Mouse (Mus musculus) limb, embryonic 11.5 days (tissue): Measurements from ENCODE around the gene Inha. TPM values are rescaled to one million over a fixed set of nuclear protein-coding genes. Genes with fewer than 3 reads are reported as not detected.
A peak's percentile ranks its signal among the peaks of the same experiment; 100 is the strongest.

Source experiments
- ATAC-seq: fragments of 200-750 bp; cut with Nextera tagmentation; 2 replicates; pipeline ENCODE4 v1.8.0; 2017; ENCODE audit warnings: low read depth; ENCODE audit not compliant: insufficient number of reproducible peaks, low FRiP score, low TSS enrichment
- DNase-seq: peaks from one replicate; pipeline ENCODE4 v3.0.0-alpha.2; 2015; ENCODE audit warnings: low spot score
- H3K27ac ChIP-seq: fragments of 300-500 bp; sonication (generic); replicated peaks from 2 replicates; pipeline ENCODE4 v1.5.1; 2014; ENCODE audit warnings: low read depth, mild to moderate bottlenecking, low read length
- H3K27me3 ChIP-seq: fragments of 300-500 bp; sonication (generic); 2 replicates; pipeline ENCODE4 v1.6.1; 2014; ENCODE audit warnings: mild to moderate bottlenecking, low read length, mixed read lengths; ENCODE audit not compliant: control insufficient read depth, insufficient read depth
- H3K36me3 ChIP-seq: fragments of 300-500 bp; sonication (generic); 2 replicates; pipeline ENCODE4 v1.6.1; 2014; ENCODE audit warnings: mild to moderate bottlenecking, low read length, moderate library complexity, mixed read lengths; ENCODE audit not compliant: control insufficient read depth, insufficient read depth
- H3K4me1 ChIP-seq: fragments of 300-500 bp; sonication (generic); 2 replicates; pipeline ENCODE4 v1.6.1; 2014; ENCODE audit warnings: low read length, mixed read lengths; ENCODE audit not compliant: control insufficient read depth, insufficient read depth
- H3K4me2 ChIP-seq: fragments of 300-500 bp; sonication (generic); 2 replicates; pipeline ENCODE4 v1.6.1; 2014; ENCODE audit warnings: low read depth, mild to moderate bottlenecking, moderate library complexity; ENCODE audit not compliant: severe bottlenecking
- H3K4me3 ChIP-seq: fragments of 300-500 bp; sonication (generic); 2 replicates; pipeline ENCODE4 v1.5.1; 2014; ENCODE audit warnings: low read depth, low read length
- H3K9ac ChIP-seq: fragments of 300-500 bp; sonication (generic); 2 replicates; pipeline ENCODE4 v1.6.1; 2014; ENCODE audit warnings: mild to moderate bottlenecking, low read length
- H3K9me3 ChIP-seq: fragments of 300-500 bp; sonication (generic); 2 replicates; pipeline ENCODE4 v1.6.1; 2016; ENCODE audit warnings: low read length; ENCODE audit not compliant: control insufficient read depth
- WGBS: fragments of 180-500 bp; shearing (Covaris S2); extraction: QIAGEN DNeasy Blood & Tissue Kit; methylation state at CpG from one replicate; pipeline ENCODE4 v1.1.7; 2014; 5-methylcytosine and 5-hydroxymethylcytosine counted together
- polyA plus RNA-seq: library from polyadenylated mRNA; unstranded; fragments of >200 nt; fragmentation: Nextera tagmentation; extraction: Ambion mirVana; gene quantifications from 2 replicates; pipeline ENCODE4 v1.2.1, GENCODE M21; 2014

The Inha gene
- 1.3 and 2.3 TPM in 2 replicates for polyA plus RNA-seq

- Histone ChIP-seq H3K9ac (peak within 1 kb of the TSS; percentile 95), H3K4me2 (peak within 1 kb of the TSS; percentile 96), H3K36me3 (peaks cover 6% of the 10 kb centered on the region), H3K4me1 (peaks cover 28% of the 10 kb centered on the region), H3K4me3 (peak within 1 kb of the TSS; percentile 92), H3K27me3 (peaks cover 2% of the 10 kb centered on the region; the same call in 1 of the 2 replicates), H3K9me3 (no peaks in the 10 kb centered on the region), H3K27ac (peak within 1 kb of the TSS; percentile 89)
- ATAC-seq (0 out of 2 replicates have a peak, but pooled peaks have one; percentile 4), DNase-seq (no peak)
- 75% methylated on average over 10 of the region's 10 CpGs for WGBS
Observed at GRCm38 (mm10) chr1:75507006-75507405, at the start of gene Inha. TSS of gene Inha (plus strand) at chr1:75507077.

- Histone ChIP-seq H3K4me3 (no peak overlapping the region), H3K4me1 (peaks cover 48% of the 10 kb centered on the region), H3K9me3 (no peaks in the 10 kb centered on the region), H3K9ac (no peak overlapping the region), H3K4me2 (peak overlapping the region; percentile 63; the same call in 1 of the 2 replicates), H3K27me3 (peaks cover 9% of the 10 kb centered on the region), H3K36me3 (no peaks in the 10 kb centered on the region), H3K27ac (no peak overlapping the region)
- WGBS: 0% methylated on average over 9 of the region's 10 CpGs
- DNase-seq: no peak
- 0 out of 2 replicates have a peak, but pooled peaks have one; percentile 2 for ATAC-seq
Observed at GRCm38 (mm10) chr1:75457710-75458024, 49.2 kb upstream of the Inha start.

GRCm38 (mm10) chr1:75458025-75458788, 48.7 kb upstream of the Inha start:
- H3K36me3 ChIP-seq: no peaks in the 10 kb centered on the region
- peak overlapping the region; percentile 25 for H3K4me3 ChIP-seq
- H3K27me3 ChIP-seq: peaks cover 9% of the 10 kb centered on the region
- DNase-seq: peak; percentile 60
- H3K4me1 ChIP-seq: peaks cover 44% of the 10 kb centered on the region
- H3K27ac ChIP-seq: no peak overlapping the region
- H3K4me2 ChIP-seq: peak overlapping the region; percentile 63
- WGBS: 1% methylated on average over 37 of the region's 42 CpGs
- H3K9ac ChIP-seq: peak overlapping the region; percentile 43
- peak; percentile 74; the same call in 1 of the 2 replicates for ATAC-seq
- H3K9me3 ChIP-seq: no peaks in the 10 kb centered on the region

DNA sequence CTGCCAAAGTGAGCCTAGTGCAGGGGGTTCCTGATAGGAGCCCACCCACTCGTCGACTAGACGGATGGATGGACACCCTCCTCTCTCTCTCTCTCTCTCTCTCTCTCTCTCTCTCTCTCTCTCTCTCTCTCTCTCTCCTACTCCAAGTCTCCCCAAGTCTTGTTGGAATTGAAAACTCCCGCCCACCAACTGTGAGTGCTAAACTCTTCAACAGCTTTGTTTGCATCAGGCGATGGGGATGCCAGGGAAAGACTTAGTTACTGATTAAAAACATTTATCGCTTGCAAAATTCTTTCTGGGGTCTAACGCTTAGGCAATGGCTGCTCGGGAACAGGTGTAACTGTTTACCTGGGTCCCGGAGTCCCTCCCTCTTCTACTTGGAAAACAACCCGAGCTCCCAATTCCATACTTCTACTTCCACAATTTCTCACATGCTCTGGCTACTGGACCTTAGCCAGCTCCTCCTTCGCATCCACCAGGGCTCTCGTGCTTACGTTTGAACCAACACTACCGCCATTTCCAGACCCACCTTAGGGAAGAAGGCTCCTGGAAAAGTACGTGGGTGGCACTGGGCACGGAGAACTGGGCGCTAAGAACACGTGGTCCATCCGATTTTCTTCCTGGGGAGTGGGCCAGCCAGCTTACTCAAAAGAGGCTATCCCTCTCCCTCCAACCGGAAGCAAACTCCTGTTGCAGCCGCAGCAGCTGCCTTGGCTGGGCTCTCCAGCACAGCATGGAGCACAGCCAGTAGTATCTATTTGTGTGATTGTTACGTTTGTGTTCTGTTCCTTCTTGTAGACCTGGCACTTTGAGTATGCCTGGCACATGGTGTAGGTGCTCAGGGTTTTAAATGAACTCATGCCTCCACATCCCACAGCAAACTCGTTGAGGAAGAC, 47.8 kb upstream of the Inha start:
- H3K9me3 ChIP-seq: no peaks in the 10 kb centered on the region
- H3K27me3 ChIP-seq: peaks cover 9% of the 10 kb centered on the region
- H3K4me1 ChIP-seq: peaks cover 37% of the 10 kb centered on the region
- 11% methylated on average over 23 of the region's 23 CpGs for WGBS
- H3K27ac ChIP-seq: no peak overlapping the region
- H3K4me2 ChIP-seq: peak overlapping the region; percentile 63
- H3K36me3 ChIP-seq: no peaks in the 10 kb centered on the region
- no peak for DNase-seq
- H3K4me3 ChIP-seq: peak overlapping the region; percentile 25
- H3K9ac ChIP-seq: peak overlapping the region; percentile 43
- ATAC-seq: no peak

DNA sequence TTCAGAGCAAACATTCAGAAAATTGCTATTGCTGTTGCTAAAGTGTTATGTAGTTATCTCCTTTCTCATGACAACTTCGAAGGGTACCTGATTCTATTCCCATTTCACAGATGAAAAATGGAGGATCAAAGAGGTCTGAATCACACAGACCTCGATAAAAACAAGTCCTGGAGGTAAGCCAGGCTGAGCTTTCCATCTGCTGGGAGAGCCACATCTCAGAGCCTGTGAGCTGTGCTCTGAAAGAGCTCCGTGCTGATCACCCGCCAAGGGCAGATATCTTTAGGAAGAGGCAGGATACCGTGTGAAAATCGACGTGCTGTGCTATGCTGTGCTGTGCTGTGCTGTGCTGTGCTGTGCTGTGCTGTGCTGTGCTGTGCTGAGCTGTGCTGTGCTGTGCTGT, 46.6 kb upstream of the Inha start:
- H3K4me3 ChIP-seq: no peak overlapping the region
- H3K9me3 ChIP-seq: no peaks in the 10 kb centered on the region
- peaks cover 9% of the 10 kb centered on the region for H3K27me3 ChIP-seq
- WGBS: 86% methylated on average over 7 of the region's 7 CpGs
- ATAC-seq (no peak), DNase-seq (no peak)
- no peak overlapping the region for H3K27ac ChIP-seq
- H3K36me3 ChIP-seq: no peaks in the 10 kb centered on the region
- no peak overlapping the region for H3K4me2 ChIP-seq
- no peak overlapping the region for H3K9ac ChIP-seq
- peaks cover 29% of the 10 kb centered on the region for H3K4me1 ChIP-seq

- H3K27ac ChIP-seq: no peak overlapping the region
- H3K4me1 ChIP-seq: peaks cover 11% of the 10 kb centered on the region
- H3K4me2 ChIP-seq: no peak overlapping the region
- no peaks in the 10 kb centered on the region for H3K9me3 ChIP-seq
- no peak overlapping the region for H3K9ac ChIP-seq
- DNase-seq: no peak
- ATAC-seq: no peak
- peaks cover 6% of the 10 kb centered on the region; the same call in 1 of the 2 replicates for H3K27me3 ChIP-seq
- no peaks in the 10 kb centered on the region for H3K36me3 ChIP-seq
- H3K4me3 ChIP-seq: no peak overlapping the region
- WGBS: 40% methylated on average over 1 of the region's 1 CpGs
Observed at GRCm38 (mm10) chr1:75462636-75463035, 44.2 kb upstream of the Inha start.

DNA sequence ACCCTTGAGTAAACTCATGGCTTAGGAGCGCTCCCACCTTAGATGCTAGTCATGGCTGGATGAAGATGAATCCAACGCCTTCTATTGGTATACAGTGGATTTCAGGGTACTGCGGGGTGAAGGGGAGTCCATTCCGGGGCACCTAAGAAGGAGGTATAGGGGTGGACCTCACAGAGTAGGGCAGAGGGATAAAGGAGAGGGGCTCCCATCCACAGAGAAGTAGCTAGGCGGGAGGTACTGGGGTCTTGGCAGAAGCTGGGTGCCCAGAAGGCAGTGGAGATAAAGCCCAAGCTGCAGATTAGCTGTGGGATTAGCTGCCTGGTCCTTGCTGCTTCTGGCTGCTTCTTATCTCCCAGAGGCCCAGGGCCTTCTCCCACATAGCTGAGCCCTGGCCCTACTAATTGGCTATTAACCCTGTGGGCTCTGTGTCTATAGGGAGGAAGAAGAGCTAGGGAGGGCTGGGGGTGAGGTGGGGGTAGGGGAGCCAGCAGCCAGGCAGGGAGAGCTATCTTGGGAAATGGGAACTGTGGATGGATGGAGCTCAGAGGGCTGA, 43.1 kb upstream of the Inha start:
- Histone ChIP-seq H3K4me1 (peaks cover under 1% of the 10 kb centered on the region), H3K27ac (no peak overlapping the region), H3K9ac (0 out of 2 replicates have a peak overlapping the region, but pooled peaks have one; percentile 7)

More for the DNA sequence above, 43.1 kb upstream of the Inha start:
- Histone ChIP-seq H3K4me3 (no peak overlapping the region), H3K4me2 (no peak overlapping the region; the same call in 1 of the 2 replicates), H3K27me3 (no peaks in the 10 kb centered on the region; the same call in 1 of the 2 replicates), H3K36me3 (no peaks in the 10 kb centered on the region), H3K9me3 (no peaks in the 10 kb centered on the region)
- 73% methylated on average over 5 of the region's 5 CpGs for WGBS
- ATAC-seq: no peak
- DNase-seq: no peak
